Mouse (Mus musculus): Measurements from ENCODE around the gene Ccdc57. TPM values are rescaled to one million over a fixed set of nuclear protein-coding genes. Genes with fewer than 3 reads are reported as not detected.

Gene Ccdc57
- polyA plus RNA-seq, 1 experiment from 2014 or later: 4.8 TPM

DNA sequence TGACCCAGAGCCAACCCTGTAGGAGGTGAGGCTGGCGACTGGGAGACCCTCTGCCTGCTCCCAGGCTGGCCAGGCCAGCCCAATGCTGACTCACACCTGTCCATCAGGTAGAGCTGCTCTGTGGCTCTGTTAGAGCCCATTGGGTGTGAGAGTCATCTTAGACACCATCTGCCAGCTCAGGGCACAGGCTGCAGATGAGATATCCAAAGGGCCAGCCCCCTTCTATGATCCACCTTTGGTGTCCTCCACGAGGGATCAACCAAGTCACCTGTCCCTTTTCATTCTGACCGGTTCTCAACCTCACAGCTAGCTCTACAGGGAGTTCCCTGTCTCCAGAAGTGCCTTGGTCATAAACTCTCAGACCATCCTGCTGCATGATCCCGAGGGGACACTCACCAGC, 110.4 kb downstream of the Ccdc57 start:
- peak overlapping the region; percentile 91 for H3K4me3 ChIP-seq
- peak overlapping the region; percentile 99 for H3K4me2 ChIP-seq
- H3K9ac ChIP-seq: peak overlapping the region; percentile 98
- ATAC-seq (ENCODE audit: low FRiP score): no peak
- H3K36me3 ChIP-seq: peaks cover 50% of the 10 kb centered on the region
- peaks cover 51% of the 10 kb centered on the region for H3K4me1 ChIP-seq (replicated peaks)
- WGBS: 69% methylated on average over 4 of the region's 4 CpGs
- 0 out of 2 replicates have a peak overlapping the region, but pooled peaks have one; percentile 100 for H3K27ac ChIP-seq
- no peaks in the 10 kb centered on the region for H3K9me3 ChIP-seq
- H3K27me3 ChIP-seq: no peaks in the 10 kb centered on the region

DNA sequence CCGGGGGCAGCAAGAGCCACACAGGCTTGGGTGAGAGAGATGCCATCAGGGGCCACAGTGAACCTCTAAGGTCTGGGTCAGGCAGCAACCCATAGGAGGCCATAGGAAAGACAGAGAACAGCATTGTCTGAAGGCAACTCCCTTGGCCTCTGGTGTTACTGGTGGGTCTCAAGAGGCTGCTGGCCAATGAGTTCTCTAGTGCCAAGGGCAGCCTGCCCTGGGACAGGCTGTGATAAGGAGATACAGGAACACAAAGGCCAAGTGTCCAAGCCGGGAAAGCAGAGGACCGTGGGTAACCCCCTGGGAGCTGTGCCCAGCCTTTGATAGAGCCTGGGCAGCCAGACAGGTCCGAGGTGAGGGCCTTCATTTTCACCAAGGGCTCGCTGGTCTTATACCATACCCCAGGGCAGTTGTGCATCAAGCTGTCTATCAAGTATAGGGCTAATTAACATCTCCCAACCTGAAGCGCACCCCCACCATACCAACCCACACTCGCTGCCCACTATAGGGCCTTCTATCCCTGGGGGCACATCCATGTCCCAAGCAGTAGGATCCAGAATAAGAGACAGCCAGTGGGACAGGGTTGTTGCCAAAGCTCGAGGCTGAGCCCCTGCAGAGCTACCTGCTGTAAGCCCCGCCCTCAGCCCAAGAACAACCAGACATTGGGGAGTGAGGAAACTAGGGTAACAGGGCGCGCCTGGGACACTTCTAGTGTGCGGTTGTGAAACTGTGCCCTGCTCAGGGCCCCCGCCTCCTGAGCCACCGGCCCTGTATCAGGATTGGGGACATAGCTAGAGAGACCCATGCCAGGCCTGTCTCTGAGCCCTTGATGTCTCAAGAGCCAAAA, 111.4 kb downstream of the Ccdc57 start:
- peaks cover 61% of the 10 kb centered on the region for H3K36me3 ChIP-seq

DNA sequence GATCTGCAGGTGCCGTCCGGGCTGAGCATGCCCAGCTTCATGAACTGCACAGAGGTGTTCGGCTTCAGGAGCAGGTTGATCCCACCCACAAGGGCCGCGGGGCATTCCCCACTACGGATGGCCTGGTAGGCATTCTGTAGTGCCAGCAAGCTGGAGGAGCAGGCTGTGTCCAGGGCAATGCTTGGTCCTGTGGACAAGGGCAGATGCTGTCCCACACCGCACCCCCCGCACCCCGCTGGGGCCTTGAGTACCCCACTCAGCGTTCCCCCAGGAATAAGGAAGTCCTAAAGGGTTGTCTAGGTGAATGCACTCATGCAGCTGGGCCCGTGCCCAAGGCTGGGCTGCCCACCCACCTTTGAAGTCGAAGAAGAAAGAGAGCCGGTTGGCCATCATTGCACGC, 112.1 kb downstream of the Ccdc57 start:
- Histone ChIP-seq H3K9me3 (no peaks in the 10 kb centered on the region), H3K4me2 (no peak overlapping the region; the same call in 1 of the 2 replicates), H3K4me3 (no peak overlapping the region), H3K4me1 (replicated peaks) (peaks cover 39% of the 10 kb centered on the region), H3K27ac (no peak overlapping the region), H3K36me3 (peaks cover 68% of the 10 kb centered on the region), H3K27me3 (no peaks in the 10 kb centered on the region), H3K9ac (peak overlapping the region; percentile 98; the same call in 1 of the 2 replicates)
- no peak for ATAC-seq (ENCODE audit: low FRiP score)
- 89% methylated on average over 14 of the region's 14 CpGs for WGBS

More for the DNA sequence above, 111.4 kb downstream of the Ccdc57 start:
- peaks cover 46% of the 10 kb centered on the region for H3K4me1 ChIP-seq (replicated peaks)
- H3K9me3 ChIP-seq: no peaks in the 10 kb centered on the region
- 78% methylated on average over 14 of the region's 14 CpGs for WGBS
- ATAC-seq (ENCODE audit: low FRiP score): no peak
- peak overlapping the region; percentile 98 for H3K9ac ChIP-seq
- H3K4me2 ChIP-seq: peak overlapping the region; percentile 99
- H3K4me3 ChIP-seq: peak overlapping the region; percentile 91
- no peaks in the 10 kb centered on the region for H3K27me3 ChIP-seq
- H3K27ac ChIP-seq: no peak overlapping the region

DNA sequence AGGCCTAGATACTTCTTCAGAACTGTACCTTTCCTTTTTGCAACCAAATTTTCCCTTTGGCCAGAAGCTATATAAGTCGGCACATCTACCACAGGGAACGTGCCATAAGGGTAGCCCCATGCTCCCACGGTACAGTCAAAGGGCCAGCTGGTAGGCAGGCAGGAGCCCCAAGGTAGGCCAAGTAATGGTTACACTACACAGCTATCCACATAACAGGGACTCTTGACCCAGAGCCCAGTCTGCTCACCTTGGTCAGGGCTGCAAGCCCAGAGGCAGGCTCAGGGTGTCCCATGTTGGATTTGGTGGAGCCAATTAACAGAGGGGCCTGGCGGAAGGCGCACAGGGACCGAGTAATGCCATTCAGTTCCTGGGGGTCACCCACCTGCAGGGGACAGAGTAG, 113.1 kb downstream of the Ccdc57 start:
- Histone ChIP-seq H3K27ac (no peak overlapping the region), H3K4me2 (no peak overlapping the region), H3K36me3 (peaks cover 78% of the 10 kb centered on the region), H3K27me3 (no peaks in the 10 kb centered on the region), H3K4me1 (replicated peaks) (peaks cover 30% of the 10 kb centered on the region), H3K9ac (no peak overlapping the region), H3K4me3 (no peak overlapping the region), H3K9me3 (no peaks in the 10 kb centered on the region)
- no peak for ATAC-seq (ENCODE audit: low FRiP score)
- 97% methylated on average over 6 of the region's 6 CpGs for WGBS

- H3K9me3 ChIP-seq: no peaks in the 10 kb centered on the region
- peaks cover 30% of the 10 kb centered on the region for H3K4me1 ChIP-seq (replicated peaks)
- peaks cover 91% of the 10 kb centered on the region for H3K36me3 ChIP-seq
- no peak overlapping the region for H3K4me2 ChIP-seq
- peak overlapping the region; percentile 39; the same call in 1 of the 2 replicates for H3K9ac ChIP-seq
- WGBS: 97% methylated on average over 13 of the region's 13 CpGs
- H3K27ac ChIP-seq: no peak overlapping the region
- no peaks in the 10 kb centered on the region for H3K27me3 ChIP-seq
- no peak overlapping the region for H3K4me3 ChIP-seq
- no peak for ATAC-seq (ENCODE audit: low FRiP score)
Measured at GRCm38 (mm10) chr11:120818251-120818650, 114.4 kb downstream of the Ccdc57 start.

DNA sequence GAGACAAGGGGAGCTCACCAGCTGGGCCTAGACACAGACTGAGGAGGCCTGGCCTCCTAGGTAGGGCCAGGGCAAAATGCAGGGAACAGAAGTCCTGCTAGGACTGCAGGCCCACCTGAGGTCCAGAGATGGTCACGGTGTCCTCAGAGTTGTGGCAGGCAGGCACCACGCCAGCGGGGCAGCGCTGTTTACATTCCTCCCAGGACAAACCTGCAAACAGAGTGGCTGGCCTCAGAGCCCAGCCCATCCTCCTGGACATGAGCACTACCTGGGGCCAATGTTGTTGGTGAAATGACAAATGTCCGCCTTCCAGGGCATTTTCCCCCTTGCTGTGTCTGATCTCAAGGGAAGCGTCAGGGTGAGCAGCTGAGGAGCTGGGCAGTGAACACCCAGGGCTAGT, 115.3 kb downstream of the Ccdc57 start:
- H3K4me2 ChIP-seq: no peak overlapping the region
- H3K9me3 ChIP-seq: no peaks in the 10 kb centered on the region
- H3K27me3 ChIP-seq: no peaks in the 10 kb centered on the region
- 88% methylated on average over 6 of the region's 6 CpGs for WGBS
- peaks cover 100% of the 10 kb centered on the region for H3K36me3 ChIP-seq
- H3K4me1 ChIP-seq (replicated peaks): peaks cover 22% of the 10 kb centered on the region
- peak overlapping the region; percentile 24; the same call in 1 of the 2 replicates for H3K9ac ChIP-seq
- no peak for ATAC-seq (ENCODE audit: low FRiP score)
- no peak overlapping the region for H3K4me3 ChIP-seq
- no peak overlapping the region for H3K27ac ChIP-seq

GRCm38 (mm10) chr11:120812068-120812467, 120.6 kb downstream of the Ccdc57 start:
- Histone ChIP-seq H3K4me1 (replicated peaks) (no peaks in the 10 kb centered on the region), H3K9ac (no peak overlapping the region), H3K4me3 (no peak overlapping the region), H3K27ac (no peak overlapping the region), H3K4me2 (no peak overlapping the region), H3K9me3 (no peaks in the 10 kb centered on the region), H3K27me3 (no peaks in the 10 kb centered on the region), H3K36me3 (peaks cover 100% of the 10 kb centered on the region)
- no peak for ATAC-seq (ENCODE audit: low FRiP score)
- WGBS: 97% methylated on average over 16 of the region's 16 CpGs

- Histone ChIP-seq H3K27me3 (no peaks in the 10 kb centered on the region), H3K4me2 (no peak overlapping the region), H3K9ac (no peak overlapping the region), H3K36me3 (peaks cover 83% of the 10 kb centered on the region), H3K4me3 (no peak overlapping the region), H3K4me1 (replicated peaks) (no peaks in the 10 kb centered on the region), H3K9me3 (no peaks in the 10 kb centered on the region), H3K27ac (no peak overlapping the region)
- WGBS: 93% methylated on average over 12 of the region's 12 CpGs
- no peak for ATAC-seq (ENCODE audit: low FRiP score)
Measured at GRCm38 (mm10) chr11:120808010-120808409, 124.7 kb downstream of the Ccdc57 start.

- H3K4me3 ChIP-seq: no peak overlapping the region
- H3K9ac ChIP-seq: no peak overlapping the region
- H3K4me1 ChIP-seq (replicated peaks): no peaks in the 10 kb centered on the region
- no peak overlapping the region for H3K4me2 ChIP-seq
- no peaks in the 10 kb centered on the region for H3K27me3 ChIP-seq
- no peak for ATAC-seq (ENCODE audit: low FRiP score)
- no peak overlapping the region for H3K27ac ChIP-seq
- 89% methylated on average over 7 of the region's 7 CpGs for WGBS
- H3K9me3 ChIP-seq: no peaks in the 10 kb centered on the region
- peaks cover 60% of the 10 kb centered on the region for H3K36me3 ChIP-seq
Measured at GRCm38 (mm10) chr11:120805375-120806298, 127.0 kb downstream of the Ccdc57 start.

GRCm38 (mm10) chr11:120804769-120805168, 127.9 kb downstream of the Ccdc57 start:
- Histone ChIP-seq H3K27ac (no peak overlapping the region), H3K36me3 (peaks cover 51% of the 10 kb centered on the region), H3K4me1 (replicated peaks) (0 out of 2 replicates have a peak, but pooled peaks cover 5% of the 10 kb centered on the region), H3K9me3 (no peaks in the 10 kb centered on the region), H3K4me3 (no peak overlapping the region), H3K4me2 (no peak overlapping the region), H3K9ac (no peak overlapping the region), H3K27me3 (no peaks in the 10 kb centered on the region)
- WGBS: 77% methylated on average over 4 of the region's 4 CpGs
- ATAC-seq (ENCODE audit: low FRiP score): no peak

DNA sequence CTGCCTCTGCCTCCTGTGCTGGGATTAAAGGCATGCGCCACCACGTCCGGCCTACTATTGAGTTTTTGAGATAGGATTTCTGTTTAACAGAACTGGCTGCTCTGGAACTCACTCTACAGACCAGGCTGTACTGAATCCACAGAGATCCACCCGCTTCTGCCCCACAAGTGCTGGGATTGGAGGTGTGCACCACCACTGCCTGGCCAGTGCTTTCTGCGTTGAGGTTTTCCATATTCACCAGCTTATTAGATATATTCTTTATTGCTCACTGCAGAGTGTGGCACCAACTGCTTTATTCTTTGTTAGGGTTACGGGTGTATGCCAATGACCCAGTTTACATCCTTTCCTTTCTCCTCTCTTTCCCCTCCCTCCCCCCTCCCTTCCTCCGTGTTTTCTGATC, 128.4 kb downstream of the Ccdc57 start:
- 80% methylated on average over 7 of the region's 7 CpGs for WGBS
- no peak overlapping the region for H3K4me3 ChIP-seq

More for the DNA sequence above, 128.4 kb downstream of the Ccdc57 start:
- no peaks in the 10 kb centered on the region for H3K9me3 ChIP-seq
- H3K27ac ChIP-seq: no peak overlapping the region
- no peak overlapping the region for H3K4me2 ChIP-seq
- no peaks in the 10 kb centered on the region for H3K27me3 ChIP-seq
- no peak overlapping the region for H3K9ac ChIP-seq
- ATAC-seq (ENCODE audit: low FRiP score): no peak
- peaks cover 46% of the 10 kb centered on the region for H3K36me3 ChIP-seq
- H3K4me1 ChIP-seq (replicated peaks): 0 out of 2 replicates have a peak, but pooled peaks cover 6% of the 10 kb centered on the region

Measured in hindbrain, embryonic 13.5 days (tissue).